Mouse (Mus musculus): ENCODE data around the gene Arid2.

GRCm38 (mm10) chr15:96283920-96284431 is 3.3 kb upstream of the Arid2 start:
- peak in 1 of 2 experiments; percentile 44; a peak in 2 of 4 replicates for TF ChIP-seq CTCF (conservative IDR thresholded peaks at IDR 0.05 in 1 of 2, IDR thresholded peaks at IDR 0.05 in 1 of 2; ENCODE audit: low read depth in 2 of 2, low read length in 2 of 2)
- no peak for TF ChIP-seq MAFK (IDR thresholded peaks at IDR 0.05; ENCODE audit: insufficient replicate concordance, low read length)
- TF ChIP-seq BHLHE40 (IDR thresholded peaks at IDR 0.05; ENCODE audit: low read depth, low read length) = no peak
- TF ChIP-seq TCF12 (IDR thresholded peaks at IDR 0.05; ENCODE audit: low read depth, low read length) = peak; percentile 33; the same call in 1 of the 2 replicates
- no peak for TF ChIP-seq EP300 (IDR thresholded peaks at IDR 0.05; ENCODE audit: low read length)
- TF ChIP-seq POLR2A (IDR thresholded peaks at IDR 0.05; ENCODE audit: low read depth, low read length) = no peak; the same call in 1 of the 2 replicates
- no peak for TF ChIP-seq RCOR1 (conservative IDR thresholded peaks at IDR 0.05; ENCODE audit: low read depth, low read length)
- no peak for TF ChIP-seq USF1 (IDR thresholded peaks at IDR 0.05; ENCODE audit: low read depth, low read length)
- no peak for TF ChIP-seq USF2 (conservative IDR thresholded peaks at IDR 0.05; ENCODE audit: low read depth, low read length)
- no peak for TF ChIP-seq NRF1 (IDR thresholded peaks at IDR 0.05; ENCODE audit: low read depth, low read length)
